Mouse (Mus musculus): ENCODE measurements around the gene Med4.

- TF ChIP-seq CTCF (IDR thresholded peaks at IDR 0.05; ENCODE audit: control insufficient read depth, insufficient read depth, low read length) (no peak), POLR2A (IDR thresholded peaks at IDR 0.05; ENCODE audit: borderline replicate concordance, control insufficient read depth, low read depth, low read length) (no peak)
These were observed 49.2 kb upstream of the Med4 start for GRCm38 (mm10) chr14:73460514-73461134.
